Mouse (Mus musculus) midbrain, postnatal 0 days (tissue): ENCODE data around the gene Myt1l. TPM values are rescaled to one million over a fixed set of nuclear protein-coding genes. Genes with fewer than 3 reads are reported as not detected.

Experiments
- ATAC-seq: fragments of 200-750 bp; cut with Nextera tagmentation; 2 replicates; pipeline ENCODE4 v1.8.0; 2017; ENCODE audit warnings: moderate number of reproducible peaks, mild to moderate bottlenecking, moderate TSS enrichment, moderate library complexity; ENCODE audit not compliant: low FRiP score
- DNase-seq: peaks from one replicate; pipeline ENCODE4 v3.0.0-alpha.2; 2015; ENCODE audit warnings: low spot score
- H3K27ac ChIP-seq: fragments of 300-500 bp; sonication (generic); 2 replicates; pipeline ENCODE4 v1.5.1; 2014; ENCODE audit warnings: low read depth, mild to moderate bottlenecking, low read length, mixed read lengths
- H3K27me3 ChIP-seq: fragments of 300-500 bp; sonication (generic); 2 replicates; pipeline ENCODE4 v1.6.1; 2014; ENCODE audit warnings: low read length, control low read depth, mixed read lengths; ENCODE audit not compliant: insufficient read depth
- H3K36me3 ChIP-seq: fragments of 300-500 bp; sonication (generic); 2 replicates; pipeline ENCODE4 v1.6.1; 2014; ENCODE audit warnings: low read length, control low read depth, mixed read lengths; ENCODE audit not compliant: insufficient read depth
- H3K4me1 ChIP-seq: fragments of 300-500 bp; sonication (generic); 2 replicates; pipeline ENCODE4 v1.6.1; 2014; ENCODE audit warnings: mild to moderate bottlenecking, control low read depth, antibody characterized with exemption, low read length, mixed read lengths; ENCODE audit not compliant: insufficient read depth
- H3K4me2 ChIP-seq: fragments of 300-500 bp; sonication (generic); 2 replicates; pipeline ENCODE4 v1.6.1; 2014; ENCODE audit warnings: low read depth, mild to moderate bottlenecking, low read length, mixed read lengths; ENCODE audit not compliant: poor library complexity, severe bottlenecking
- H3K4me3 ChIP-seq: fragments of 300-500 bp; sonication (generic); 2 replicates; pipeline ENCODE4 v1.5.1; 2014; ENCODE audit warnings: low read depth, mild to moderate bottlenecking, low read length, moderate library complexity
- H3K9ac ChIP-seq: fragments of 300-500 bp; sonication (generic); replicated peaks from 2 replicates; pipeline ENCODE4 v1.6.1; 2014; ENCODE audit warnings: mild to moderate bottlenecking, low read length, moderate library complexity, mixed read lengths; ENCODE audit not compliant: poor library complexity, severe bottlenecking
- H3K9me3 ChIP-seq: fragments of 300-500 bp; sonication (generic); 2 replicates; pipeline ENCODE4 v1.6.1; 2016; ENCODE audit warnings: low read length, control low read depth
- CTCF ChIP-seq: IDR thresholded peaks from 2 replicates; pipeline ENCODE4 v1.5.1; 2016; ENCODE audit warnings: antibody characterized with exemption, mild to moderate bottlenecking
- WGBS: fragments of 180-500 bp; shearing (Covaris S2); extraction: QIAGEN DNeasy Blood & Tissue Kit; methylation state at CpG from one replicate; pipeline ENCODE4 v1.1.7; 2014; 5-methylcytosine and 5-hydroxymethylcytosine counted together
- polyA plus RNA-seq: library from polyadenylated mRNA; unstranded; fragments of >200 nt; fragmentation: Nextera tagmentation; extraction: Ambion mirVana; gene quantifications from 2 replicates; pipeline ENCODE4 v1.2.1, GENCODE M21; 2015
- total RNA-seq: library from RNA; depleted of rRNA; stranded (reverse); fragments of >200 nt; gene quantifications from 2 replicates; pipeline ENCODE4 v1.2.3, GENCODE M21; 2014

Gene Myt1l
- total and polyA plus RNA-seq, 2 experiments from 2014 or later, result 104 to 223 TPM

GRCm38 (mm10) chr12:29937308-29937707 is 409.1 kb downstream of the Myt1l start, which contains the start of gene Pxdn:
Gene Pxdn (plus strand): TSS chr12:29937608.
- peaks cover 18% of the 10 kb centered on the region for H3K4me1 ChIP-seq
- 25% methylated on average over 8 of the region's 8 CpGs for whole genome bisulfite sequencing
- peak within 1 kb of the TSS; percentile 79 for H3K4me2 ChIP-seq

DNA sequence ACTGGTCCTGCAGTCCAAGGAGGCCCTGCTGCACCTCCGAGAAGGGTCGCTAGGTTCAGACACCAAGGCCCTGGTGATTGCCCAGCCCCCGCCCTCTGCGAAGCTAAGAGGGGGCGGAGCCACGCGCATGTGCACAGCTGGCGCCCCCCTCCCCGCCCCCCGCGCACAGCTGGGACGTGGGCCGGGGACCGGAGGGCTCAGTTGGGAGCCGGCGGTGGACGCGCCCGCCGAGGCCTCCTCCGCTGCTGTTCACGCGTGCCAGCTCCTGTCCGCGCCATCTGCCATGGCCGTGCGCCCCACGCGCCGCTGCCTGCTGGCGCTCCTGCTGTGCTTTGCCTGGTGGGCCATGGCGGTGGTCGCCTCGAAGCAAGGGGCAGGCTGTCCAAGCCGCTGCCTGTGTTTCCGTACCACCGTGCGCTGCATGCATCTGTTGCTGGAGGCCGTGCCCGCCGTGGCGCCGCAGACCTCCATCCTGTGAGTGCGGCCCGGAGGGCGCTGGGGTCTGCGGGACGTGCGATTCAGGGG is 409.7 kb downstream of the Myt1l start:
- no peaks in the 10 kb centered on the region for H3K9me3 ChIP-seq
- H3K9ac ChIP-seq, result peak overlapping the region; percentile 82
- 0 out of 2 replicates have a peak, but pooled peaks have one; percentile 7 for TF ChIP-seq CTCF
- H3K27me3 ChIP-seq, result no peaks in the 10 kb centered on the region
- DNase-seq, result peak; percentile 72
- under 1% methylated on average over 43 of the region's 49 CpGs for WGBS
- H3K36me3 ChIP-seq, result no peaks in the 10 kb centered on the region
- peak overlapping the region; percentile 80 for H3K27ac ChIP-seq
- peak overlapping the region; percentile 79 for H3K4me3 ChIP-seq
- ATAC-seq, result peak; percentile 87
- H3K4me2 ChIP-seq, result peak overlapping the region; percentile 79
- peaks cover 18% of the 10 kb centered on the region for H3K4me1 ChIP-seq

More at GRCm38 (mm10) chr12:29937308-29937707, 409.1 kb downstream of the Myt1l start, which contains the start of gene Pxdn:
- Histone ChIP-seq H3K9me3 (no peaks in the 10 kb centered on the region), H3K27ac (peak within 1 kb of the TSS; percentile 80), H3K9ac (peak within 1 kb of the TSS; percentile 82), H3K36me3 (no peaks in the 10 kb centered on the region), H3K27me3 (no peaks in the 10 kb centered on the region), H3K4me3 (peak within 1 kb of the TSS; percentile 79)
- ATAC-seq (no peak), DNase-seq (no peak)
- no peak for TF ChIP-seq CTCF

- no peak for TF ChIP-seq CTCF
- DNase-seq (peak; percentile 62), ATAC-seq (peak; percentile 75)
- Histone ChIP-seq H3K4me3 (peak overlapping the region; percentile 79), H3K27me3 (no peaks in the 10 kb centered on the region), H3K4me1 (peaks cover 18% of the 10 kb centered on the region), H3K9me3 (no peaks in the 10 kb centered on the region), H3K4me2 (peak overlapping the region; percentile 79), H3K9ac (peak overlapping the region; percentile 82), H3K27ac (peak overlapping the region; percentile 80), H3K36me3 (no peaks in the 10 kb centered on the region)
- under 1% methylated on average over 40 of the region's 40 CpGs for WGBS
Measured at GRCm38 (mm10) chr12:29938376-29939041, 410.3 kb downstream of the Myt1l start.

- Histone ChIP-seq H3K36me3 (no peaks in the 10 kb centered on the region), H3K9ac (peak overlapping the region; percentile 82), H3K4me2 (peak overlapping the region; percentile 79), H3K4me3 (peak overlapping the region; percentile 79), H3K27me3 (no peaks in the 10 kb centered on the region), H3K27ac (no peak overlapping the region), H3K4me1 (peaks cover 18% of the 10 kb centered on the region), H3K9me3 (no peaks in the 10 kb centered on the region)
- TF ChIP-seq CTCF, result no peak
- DNase-seq (no peak), ATAC-seq (no peak)
- 10% methylated on average over 8 of the region's 8 CpGs for WGBS
Measured at GRCm38 (mm10) chr12:29939261-29939671, 411.1 kb downstream of the Myt1l start.

- DNase-seq, result no peak
- Histone ChIP-seq H3K27ac (no peak overlapping the region), H3K4me3 (no peak overlapping the region), H3K9ac (no peak overlapping the region), H3K9me3 (no peaks in the 10 kb centered on the region), H3K36me3 (no peaks in the 10 kb centered on the region), H3K4me2 (no peak overlapping the region), H3K4me1 (peaks cover 21% of the 10 kb centered on the region), H3K27me3 (no peaks in the 10 kb centered on the region)
- no peak for ATAC-seq
- TF ChIP-seq CTCF, result no peak
- WGBS, result 88% methylated on average over 2 of the region's 2 CpGs
Measured at GRCm38 (mm10) chr12:29942435-29942834, 414.3 kb downstream of the Myt1l start.

GRCm38 (mm10) chr12:29944650-29945049 is 416.5 kb downstream of the Myt1l start:
- DNase-seq, result no peak
- Histone ChIP-seq H3K27me3 (no peaks in the 10 kb centered on the region), H3K9me3 (no peaks in the 10 kb centered on the region), H3K9ac (no peak overlapping the region), H3K36me3 (0 out of 2 replicates have a peak, but pooled peaks cover 2% of the 10 kb centered on the region), H3K4me3 (no peak overlapping the region), H3K4me1 (peaks cover 13% of the 10 kb centered on the region; the same call in 1 of the 2 replicates), H3K27ac (no peak overlapping the region), H3K4me2 (no peak overlapping the region)
- no peak for TF ChIP-seq CTCF
- ATAC-seq, result no peak
- 91% methylated on average over 3 of the region's 3 CpGs for WGBS
